Mouse (Mus musculus): ENCODE measurements around the gene Grin2b. TPM values are rescaled to one million over a fixed set of nuclear protein-coding genes. Genes with fewer than 3 reads are reported as not detected.

The Grin2b gene
- polyA plus RNA-seq, 1 experiment from 2014 or later, result 0.72 TPM

GRCm38 (mm10) chr6:136025801-136026200, 147.5 kb downstream of the Grin2b start:
- 84% methylated on average over 4 of the region's 4 CpGs for WGBS
- Histone ChIP-seq H3K27me3 (ENCODE audit: insufficient read depth, low read length) (no peaks in the 10 kb centered on the region), H3K9me3 (replicated peaks; ENCODE audit: low read length) (no peaks in the 10 kb centered on the region), H3K4me2 (ENCODE audit: low read length) (no peak overlapping the region), H3K27ac (no peak overlapping the region), H3K4me3 (replicated peaks; ENCODE audit: low read depth, low read length) (no peak overlapping the region), H3K36me3 (ENCODE audit: insufficient read depth, low read length) (no peaks in the 10 kb centered on the region), H3K9ac (ENCODE audit: low read depth, low read length) (no peak overlapping the region), H3K4me1 (replicated peaks; ENCODE audit: insufficient read depth, low read length) (no peaks in the 10 kb centered on the region)
- DNase-seq (ENCODE audit: low spot score) (no peak), ATAC-seq (replicated peaks; ENCODE audit: low FRiP score, low read depth) (no peak)
- TF ChIP-seq CTCF (IDR thresholded peaks at IDR 0.05; ENCODE audit: low read depth), result no peak

GRCm38 (mm10) chr6:136020460-136020859, 152.9 kb downstream of the Grin2b start:
- no peaks in the 10 kb centered on the region for H3K36me3 ChIP-seq (ENCODE audit: insufficient read depth, low read length)
- TF ChIP-seq CTCF (IDR thresholded peaks at IDR 0.05; ENCODE audit: low read depth), result no peak
- no peaks in the 10 kb centered on the region for H3K9me3 ChIP-seq (replicated peaks; ENCODE audit: low read length)
- H3K4me2 ChIP-seq (ENCODE audit: low read length), result no peak overlapping the region
- 81% methylated on average over 3 of the region's 3 CpGs for WGBS
- no peak for ATAC-seq (replicated peaks; ENCODE audit: low FRiP score, low read depth)
- no peak overlapping the region for H3K27ac ChIP-seq
- H3K9ac ChIP-seq (ENCODE audit: low read depth, low read length), result no peak overlapping the region
- no peaks in the 10 kb centered on the region for H3K27me3 ChIP-seq (ENCODE audit: insufficient read depth, low read length)
- no peak overlapping the region for H3K4me3 ChIP-seq (replicated peaks; ENCODE audit: low read depth, low read length)
- no peak for DNase-seq (ENCODE audit: low spot score)
- H3K4me1 ChIP-seq (replicated peaks; ENCODE audit: insufficient read depth, low read length), result no peaks in the 10 kb centered on the region

GRCm38 (mm10) chr6:136018962-136019361, 154.3 kb downstream of the Grin2b start:
- no peak overlapping the region for H3K27ac ChIP-seq
- no peak overlapping the region for H3K4me3 ChIP-seq (replicated peaks; ENCODE audit: low read depth, low read length)
- H3K27me3 ChIP-seq (ENCODE audit: insufficient read depth, low read length), result no peaks in the 10 kb centered on the region
- H3K9me3 ChIP-seq (replicated peaks; ENCODE audit: low read length), result no peaks in the 10 kb centered on the region
- DNase-seq (ENCODE audit: low spot score) (no peak), ATAC-seq (replicated peaks; ENCODE audit: low FRiP score, low read depth) (no peak)
- no peak overlapping the region for H3K4me2 ChIP-seq (ENCODE audit: low read length)
- WGBS, result 85% methylated on average over 1 of the region's 1 CpGs
- no peak for TF ChIP-seq CTCF (IDR thresholded peaks at IDR 0.05; ENCODE audit: low read depth)
- no peaks in the 10 kb centered on the region for H3K36me3 ChIP-seq (ENCODE audit: insufficient read depth, low read length)
- H3K4me1 ChIP-seq (replicated peaks; ENCODE audit: insufficient read depth, low read length), result no peaks in the 10 kb centered on the region
- H3K9ac ChIP-seq (ENCODE audit: low read depth, low read length), result no peak overlapping the region

- ATAC-seq (replicated peaks; ENCODE audit: low FRiP score, low read depth) (no peak), DNase-seq (ENCODE audit: low spot score) (no peak)
Measured at GRCm38 (mm10) chr6:136013556-136014380, 159.5 kb downstream of the Grin2b start.

GRCm38 (mm10) chr6:136011533-136011932, 161.8 kb downstream of the Grin2b start:
- Histone ChIP-seq H3K27ac (no peak overlapping the region), H3K4me2 (ENCODE audit: low read length) (no peak overlapping the region), H3K9ac (ENCODE audit: low read depth, low read length) (no peak overlapping the region), H3K36me3 (ENCODE audit: insufficient read depth, low read length) (no peaks in the 10 kb centered on the region), H3K4me3 (replicated peaks; ENCODE audit: low read depth, low read length) (no peak overlapping the region), H3K27me3 (ENCODE audit: insufficient read depth, low read length) (no peaks in the 10 kb centered on the region), H3K9me3 (replicated peaks; ENCODE audit: low read length) (no peaks in the 10 kb centered on the region), H3K4me1 (replicated peaks; ENCODE audit: insufficient read depth, low read length) (no peaks in the 10 kb centered on the region)
- ATAC-seq (replicated peaks; ENCODE audit: low FRiP score, low read depth), result no peak
- 92% methylated on average over 4 of the region's 4 CpGs for WGBS
- no peak for DNase-seq (ENCODE audit: low spot score)
- TF ChIP-seq CTCF (IDR thresholded peaks at IDR 0.05; ENCODE audit: low read depth), result no peak

More at GRCm38 (mm10) chr6:136013556-136014380, 159.5 kb downstream of the Grin2b start:
- Histone ChIP-seq H3K9ac (ENCODE audit: low read depth, low read length) (no peak overlapping the region), H3K27me3 (ENCODE audit: insufficient read depth, low read length) (no peaks in the 10 kb centered on the region), H3K4me1 (replicated peaks; ENCODE audit: insufficient read depth, low read length) (no peaks in the 10 kb centered on the region), H3K4me3 (replicated peaks; ENCODE audit: low read depth, low read length) (no peak overlapping the region), H3K27ac (no peak overlapping the region), H3K9me3 (replicated peaks; ENCODE audit: low read length) (no peaks in the 10 kb centered on the region), H3K4me2 (ENCODE audit: low read length) (no peak overlapping the region), H3K36me3 (ENCODE audit: insufficient read depth, low read length) (no peaks in the 10 kb centered on the region)
- no peak for TF ChIP-seq CTCF (IDR thresholded peaks at IDR 0.05; ENCODE audit: low read depth)
- WGBS, result 85% methylated on average over 12 of the region's 12 CpGs

- H3K4me3 ChIP-seq (replicated peaks; ENCODE audit: low read depth, low read length), result no peak overlapping the region
- H3K27me3 ChIP-seq (ENCODE audit: insufficient read depth, low read length), result no peaks in the 10 kb centered on the region
- ATAC-seq (replicated peaks; ENCODE audit: low FRiP score, low read depth), result no peak
- H3K36me3 ChIP-seq (ENCODE audit: insufficient read depth, low read length), result no peaks in the 10 kb centered on the region
- H3K4me2 ChIP-seq (ENCODE audit: low read length), result no peak overlapping the region
- no peak overlapping the region for H3K9ac ChIP-seq (ENCODE audit: low read depth, low read length)
- H3K27ac ChIP-seq, result no peak overlapping the region
- 78% methylated on average over 4 of the region's 4 CpGs for WGBS
- TF ChIP-seq CTCF (IDR thresholded peaks at IDR 0.05; ENCODE audit: low read depth), result no peak
- no peaks in the 10 kb centered on the region for H3K4me1 ChIP-seq (replicated peaks; ENCODE audit: insufficient read depth, low read length)
- DNase-seq (ENCODE audit: low spot score), result no peak
- no peaks in the 10 kb centered on the region for H3K9me3 ChIP-seq (replicated peaks; ENCODE audit: low read length)
Measured at GRCm38 (mm10) chr6:136011038-136011311, 162.3 kb downstream of the Grin2b start.

Data from kidney, postnatal 0 days (tissue).